In genomic region chr4:137772438-137773056, GRCm38 (mm10) we compare ENCODE assay signal across 10 mouse cellular contexts. TPM values are rescaled to one million over a fixed set of nuclear protein-coding genes. Genes with fewer than 3 reads are reported as not detected.
"Had no signal": no experiment of that assay in that cellular context is flagged by ENCODE, and none has a peak within 500 bp of the region (broad histone marks: within the 10 kb centered on the region; RNA-seq: fewer than 3 reads in every experiment).

No protein-coding gene starts in this region.

- H3K9me3 ChIP-seq: midbrain, embryonic 13.5 days; neural tube, embryonic 15.5 days had no signal

- DNase-seq: layer of hippocampus, adult 9-11 months; layer of hippocampus, postnatal 36 days; thymus, postnatal 4 days had no signal

- H3K4me3 ChIP-seq: midbrain, embryonic 13.5 days; myocyte; neural tube, embryonic 15.5 days had no signal

- H3K9ac ChIP-seq: midbrain, embryonic 13.5 days; neural tube, embryonic 15.5 days had no signal

- H3K27me3 ChIP-seq: midbrain, embryonic 13.5 days; neural tube, embryonic 15.5 days had no signal

- ATAC-seq: intestine, embryonic 16.5 days; midbrain, embryonic 13.5 days had no signal

- H3K36me3 ChIP-seq: midbrain, embryonic 13.5 days; neural tube, embryonic 15.5 days had no signal

- H3K27ac ChIP-seq: kidney, postnatal 0 days; midbrain, embryonic 13.5 days; neural tube, embryonic 15.5 days; stomach, postnatal 0 days had no signal

- H3K4me2 ChIP-seq: midbrain, embryonic 13.5 days; neural tube, embryonic 15.5 days had no signal

RNA-seq across cellular contexts. Expression of gene Alpl, which starts 23.6 kb away (rescaled TPM):
- total RNA-seq: megakaryocyte-erythroid progenitor cell, adult 5-6 weeks had no signal
